Mouse (Mus musculus) forebrain, embryonic 12.5 days (tissue): ENCODE measurements around the gene Ryr2. TPM values are rescaled to one million over a fixed set of nuclear protein-coding genes. Genes with fewer than 3 reads are reported as not detected.

Experiments
- ATAC-seq: fragments of 200-750 bp; cut with Nextera tagmentation; 2 replicates; pipeline ENCODE4 v1.8.0; 2017; ENCODE audit warnings: moderate TSS enrichment; ENCODE audit not compliant: low FRiP score
- H3K27ac ChIP-seq: fragments of 300-500 bp; sonication (generic); 2 replicates; pipeline ENCODE4 v1.5.1; 2016; ENCODE audit warnings: mild to moderate bottlenecking
- H3K27me3 ChIP-seq: fragments of 300-500 bp; sonication (generic); 2 replicates; pipeline ENCODE4 v1.6.1; 2016; ENCODE audit warnings: mild to moderate bottlenecking
- H3K36me3 ChIP-seq: fragments of 300-500 bp; sonication (generic); replicated peaks from 2 replicates; pipeline ENCODE4 v1.6.1; 2016; ENCODE audit warnings: mild to moderate bottlenecking
- H3K4me1 ChIP-seq: fragments of 300-500 bp; sonication (generic); 2 replicates; pipeline ENCODE4 v1.6.1; 2016
- H3K4me2 ChIP-seq: fragments of 300-500 bp; sonication (generic); 2 replicates; pipeline ENCODE4 v1.6.1; 2016; ENCODE audit warnings: mild to moderate bottlenecking, moderate library complexity
- H3K4me3 ChIP-seq: fragments of 300-500 bp; sonication (generic); replicated peaks from 2 replicates; pipeline ENCODE4 v1.5.1; 2016; ENCODE audit warnings: mild to moderate bottlenecking
- H3K9ac ChIP-seq: fragments of 300-500 bp; sonication (generic); 2 replicates; pipeline ENCODE4 v1.6.1; 2016; ENCODE audit warnings: mild to moderate bottlenecking
- H3K9me3 ChIP-seq: fragments of 300-500 bp; sonication (generic); 2 replicates; pipeline ENCODE4 v1.6.1; 2016
- WGBS: fragments of 180-500 bp; shearing (Covaris S2); methylation state at CpG from one replicate; pipeline ENCODE4 v1.1.7; 2016; 5-methylcytosine and 5-hydroxymethylcytosine counted together
- polyA plus RNA-seq: library from polyadenylated mRNA; unstranded; fragments of >200 nt; fragmentation: Nextera tagmentation; extraction: Ambion mirVana; gene quantifications from 2 replicates; pipeline ENCODE4 v1.2.1, GENCODE M21; 2016

Ryr2 gene
- polyA plus RNA-seq, 1 experiment from 2014 or later, result 0.37 TPM

- no peak overlapping the region for H3K27ac ChIP-seq
- H3K4me3 ChIP-seq, result no peak overlapping the region
- no peaks in the 10 kb centered on the region for H3K27me3 ChIP-seq
- H3K9me3 ChIP-seq, result no peaks in the 10 kb centered on the region
- H3K4me1 ChIP-seq, result no peaks in the 10 kb centered on the region
- H3K4me2 ChIP-seq, result no peak overlapping the region
- no peak overlapping the region for H3K9ac ChIP-seq
- H3K36me3 ChIP-seq, result no peaks in the 10 kb centered on the region
- no peak for ATAC-seq
- 86% methylated on average over 3 of the region's 3 CpGs for WGBS
These were observed 215.6 kb downstream of the Ryr2 start for GRCm38 (mm10) chr13:11891115-11891514.

DNA sequence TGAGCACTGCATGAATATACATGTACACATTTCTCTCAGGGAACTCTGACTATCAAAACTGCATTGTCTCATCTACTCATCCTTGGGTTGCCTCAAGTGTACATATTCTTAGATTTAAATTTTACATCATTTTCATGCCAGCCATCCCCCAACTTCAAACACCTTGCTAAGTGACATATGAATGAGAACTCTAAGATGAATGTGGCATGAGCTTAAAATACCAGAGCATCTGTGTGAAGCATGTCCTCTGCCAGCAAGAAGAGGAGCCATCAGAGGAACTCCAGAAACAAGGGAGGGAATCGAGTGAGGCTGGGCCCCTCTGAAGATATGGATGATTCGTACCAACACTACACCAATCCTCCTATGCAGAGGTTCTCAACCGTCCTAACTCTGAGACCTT is 222.6 kb downstream of the Ryr2 start:
- Histone ChIP-seq H3K4me3 (no peak overlapping the region), H3K4me2 (no peak overlapping the region), H3K27me3 (no peaks in the 10 kb centered on the region), H3K9ac (no peak overlapping the region), H3K4me1 (no peaks in the 10 kb centered on the region), H3K27ac (no peak overlapping the region), H3K36me3 (no peaks in the 10 kb centered on the region), H3K9me3 (no peaks in the 10 kb centered on the region)
- WGBS, result 89% methylated on average over 3 of the region's 3 CpGs
- ATAC-seq, result no peak

DNA sequence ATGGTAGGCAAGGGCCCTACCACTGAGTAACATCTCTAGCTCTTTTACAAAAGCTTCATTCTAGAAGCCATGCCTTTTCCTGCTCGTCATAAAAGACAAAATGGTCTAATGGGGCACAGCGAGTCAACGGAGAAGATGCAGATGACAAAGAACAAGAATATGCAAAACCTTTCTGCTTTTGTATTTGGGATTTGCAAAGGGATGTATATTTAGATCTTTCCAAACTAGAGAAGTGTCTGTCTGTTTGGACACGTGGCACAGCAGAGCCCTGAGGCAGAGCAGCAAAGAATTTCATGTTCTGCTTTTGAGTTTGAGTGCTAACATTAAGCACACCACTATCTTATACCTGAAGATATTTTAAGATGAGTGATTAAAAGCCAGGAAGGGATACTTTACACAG is 224.4 kb downstream of the Ryr2 start:
- no peak overlapping the region for H3K9ac ChIP-seq
- no peak overlapping the region for H3K4me2 ChIP-seq
- H3K36me3 ChIP-seq, result no peaks in the 10 kb centered on the region
- no peaks in the 10 kb centered on the region for H3K9me3 ChIP-seq
- 85% methylated on average over 4 of the region's 4 CpGs for WGBS
- no peak overlapping the region for H3K27ac ChIP-seq
- ATAC-seq, result no peak
- no peaks in the 10 kb centered on the region for H3K4me1 ChIP-seq
- H3K4me3 ChIP-seq, result no peak overlapping the region
- no peaks in the 10 kb centered on the region for H3K27me3 ChIP-seq

- no peak for ATAC-seq
- no peaks in the 10 kb centered on the region for H3K9me3 ChIP-seq
- no peak overlapping the region for H3K4me2 ChIP-seq
- no peaks in the 10 kb centered on the region for H3K4me1 ChIP-seq
- H3K9ac ChIP-seq, result no peak overlapping the region
- H3K27ac ChIP-seq, result no peak overlapping the region
- no peaks in the 10 kb centered on the region for H3K36me3 ChIP-seq
- 65% methylated on average over 10 of the region's 10 CpGs for WGBS
- H3K4me3 ChIP-seq, result no peak overlapping the region
- no peaks in the 10 kb centered on the region for H3K27me3 ChIP-seq
These were observed 226.1 kb downstream of the Ryr2 start for GRCm38 (mm10) chr13:11880503-11881227.

- WGBS, result 57% methylated on average over 3 of the region's 3 CpGs
- no peak for ATAC-seq
- Histone ChIP-seq H3K4me1 (no peaks in the 10 kb centered on the region), H3K27ac (no peak overlapping the region), H3K27me3 (no peaks in the 10 kb centered on the region), H3K9ac (no peak overlapping the region), H3K36me3 (no peaks in the 10 kb centered on the region), H3K9me3 (no peaks in the 10 kb centered on the region), H3K4me2 (no peak overlapping the region), H3K4me3 (no peak overlapping the region)
These were observed 227.7 kb downstream of the Ryr2 start for GRCm38 (mm10) chr13:11879037-11879436.

DNA sequence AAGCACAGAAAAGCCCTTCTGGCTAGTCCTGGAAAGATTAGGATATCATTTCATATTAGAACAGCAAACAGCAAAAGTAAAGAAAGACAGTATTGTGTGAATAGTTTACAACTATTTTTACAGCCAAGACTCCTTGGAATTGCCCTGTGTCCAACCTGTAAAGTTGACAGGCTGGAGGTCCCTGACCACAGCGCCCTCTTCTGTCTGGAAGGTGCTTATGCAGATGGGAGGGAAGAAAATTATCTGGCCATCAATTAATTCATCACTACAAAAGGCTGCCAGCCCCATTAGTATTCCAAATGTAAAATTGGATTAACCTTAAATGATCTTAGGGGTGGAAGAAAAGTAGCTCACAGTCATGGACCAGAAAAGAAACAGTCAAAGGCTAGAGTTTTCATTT is 231.9 kb downstream of the Ryr2 start:
- no peak overlapping the region for H3K9ac ChIP-seq
- H3K4me3 ChIP-seq, result no peak overlapping the region
- 0% methylated on average over 1 of the region's 1 CpGs for WGBS
- no peaks in the 10 kb centered on the region for H3K9me3 ChIP-seq
- no peak for ATAC-seq
- H3K4me1 ChIP-seq, result no peaks in the 10 kb centered on the region
- H3K36me3 ChIP-seq, result no peaks in the 10 kb centered on the region
- no peak overlapping the region for H3K27ac ChIP-seq
- no peak overlapping the region for H3K4me2 ChIP-seq
- no peaks in the 10 kb centered on the region for H3K27me3 ChIP-seq

GRCm38 (mm10) chr13:11869971-11870370 is 236.8 kb downstream of the Ryr2 start:
- Histone ChIP-seq H3K4me3 (no peak overlapping the region), H3K4me2 (no peak overlapping the region), H3K9ac (no peak overlapping the region), H3K4me1 (no peaks in the 10 kb centered on the region), H3K36me3 (no peaks in the 10 kb centered on the region), H3K27ac (no peak overlapping the region), H3K9me3 (no peaks in the 10 kb centered on the region), H3K27me3 (no peaks in the 10 kb centered on the region)
- WGBS, result 84% methylated on average over 1 of the region's 1 CpGs
- no peak for ATAC-seq

GRCm38 (mm10) chr13:11869486-11869885 is 237.3 kb downstream of the Ryr2 start:
- no peak overlapping the region for H3K27ac ChIP-seq
- no peaks in the 10 kb centered on the region for H3K4me1 ChIP-seq
- H3K9ac ChIP-seq, result no peak overlapping the region
- H3K4me3 ChIP-seq, result no peak overlapping the region
- H3K36me3 ChIP-seq, result no peaks in the 10 kb centered on the region
- no peak for ATAC-seq
- H3K9me3 ChIP-seq, result no peaks in the 10 kb centered on the region
- no peak overlapping the region for H3K4me2 ChIP-seq
- H3K27me3 ChIP-seq, result no peaks in the 10 kb centered on the region
- WGBS, result 87% methylated on average over 2 of the region's 2 CpGs

DNA sequence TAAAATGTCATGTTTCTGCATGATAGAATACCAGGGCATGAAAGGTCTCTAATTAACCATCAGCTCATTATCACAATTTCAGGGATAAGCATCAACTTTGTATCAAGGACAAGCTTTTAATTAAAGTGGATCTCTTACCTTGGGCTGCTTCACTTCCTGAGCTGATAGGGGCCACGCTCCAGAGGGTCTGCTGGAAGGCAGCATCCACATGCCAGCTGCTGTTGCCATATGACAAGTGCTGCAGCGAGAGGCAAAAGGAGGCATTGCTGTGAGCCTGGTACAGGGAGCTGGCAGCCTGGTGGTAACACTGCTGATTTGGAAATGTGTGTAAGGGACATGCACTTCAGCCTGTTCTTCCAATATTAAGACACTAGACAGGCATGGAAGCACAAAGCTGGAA is 237.8 kb downstream of the Ryr2 start:
- Histone ChIP-seq H3K36me3 (no peaks in the 10 kb centered on the region), H3K9ac (no peak overlapping the region), H3K4me2 (no peak overlapping the region), H3K27me3 (no peaks in the 10 kb centered on the region), H3K9me3 (no peaks in the 10 kb centered on the region), H3K4me3 (no peak overlapping the region), H3K4me1 (no peaks in the 10 kb centered on the region), H3K27ac (no peak overlapping the region)
- no peak for ATAC-seq
- WGBS, result 75% methylated on average over 2 of the region's 2 CpGs

GRCm38 (mm10) chr13:11868056-11868455 is 238.7 kb downstream of the Ryr2 start:
- Histone ChIP-seq H3K9ac (no peak overlapping the region), H3K27me3 (no peaks in the 10 kb centered on the region), H3K27ac (no peak overlapping the region), H3K4me1 (no peaks in the 10 kb centered on the region), H3K4me3 (no peak overlapping the region), H3K36me3 (no peaks in the 10 kb centered on the region), H3K4me2 (no peak overlapping the region), H3K9me3 (no peaks in the 10 kb centered on the region)
- 79% methylated on average over 7 of the region's 7 CpGs for WGBS
- no peak for ATAC-seq

GRCm38 (mm10) chr13:11865261-11865660 is 241.5 kb downstream of the Ryr2 start:
- ATAC-seq, result no peak
- no peaks in the 10 kb centered on the region for H3K27me3 ChIP-seq
- no peak overlapping the region for H3K27ac ChIP-seq
- H3K4me3 ChIP-seq, result no peak overlapping the region
- H3K9ac ChIP-seq, result no peak overlapping the region
- no peaks in the 10 kb centered on the region for H3K4me1 ChIP-seq
- WGBS, result 78% methylated on average over 3 of the region's 3 CpGs
- no peaks in the 10 kb centered on the region for H3K36me3 ChIP-seq
- H3K9me3 ChIP-seq, result no peaks in the 10 kb centered on the region
- no peak overlapping the region for H3K4me2 ChIP-seq

DNA sequence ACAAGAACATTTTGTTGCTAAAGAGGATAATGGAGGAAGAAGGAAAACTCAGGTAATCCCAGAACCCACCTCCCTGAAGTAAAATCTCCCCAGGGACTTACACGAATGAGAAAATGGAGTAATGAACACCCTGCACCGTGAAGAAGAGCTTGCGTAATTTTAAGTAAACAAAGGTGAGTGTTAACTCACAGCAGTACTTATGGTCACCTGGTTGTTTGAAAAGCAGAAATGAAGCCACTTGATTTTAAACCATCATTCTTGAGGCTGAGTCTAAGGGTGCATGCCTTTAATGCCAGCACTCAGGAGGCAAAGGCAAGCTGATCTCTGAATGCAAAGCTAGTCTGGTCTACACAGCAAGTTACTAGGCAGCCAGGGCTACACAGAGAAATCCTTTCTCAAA is 255.1 kb downstream of the Ryr2 start:
- H3K4me3 ChIP-seq, result no peak overlapping the region
- no peaks in the 10 kb centered on the region for H3K4me1 ChIP-seq
- no peak for ATAC-seq
- no peaks in the 10 kb centered on the region for H3K36me3 ChIP-seq
- H3K27ac ChIP-seq, result no peak overlapping the region
- WGBS, result 86% methylated on average over 3 of the region's 3 CpGs
- H3K4me2 ChIP-seq, result no peak overlapping the region
- H3K27me3 ChIP-seq, result no peaks in the 10 kb centered on the region
- H3K9me3 ChIP-seq, result no peaks in the 10 kb centered on the region
- H3K9ac ChIP-seq, result no peak overlapping the region

DNA sequence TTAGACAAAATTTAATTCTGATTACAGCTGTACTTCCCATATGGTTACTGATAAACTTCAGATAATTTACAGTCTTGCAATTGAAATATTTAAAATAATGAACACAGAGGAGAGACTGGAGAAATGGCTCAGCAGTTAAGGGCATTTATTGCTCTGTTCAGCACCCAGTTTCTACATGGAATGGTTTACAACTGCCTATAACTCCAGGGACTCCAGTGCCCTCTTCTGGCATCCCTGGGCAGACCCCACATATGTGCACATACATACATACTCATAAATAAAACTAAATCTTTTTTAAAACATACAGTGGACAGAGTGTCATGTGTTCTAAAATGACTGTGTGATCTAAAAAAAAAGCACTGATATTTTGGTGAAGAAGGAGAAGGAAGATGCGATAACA is 262.9 kb downstream of the Ryr2 start:
- Histone ChIP-seq H3K27me3 (no peaks in the 10 kb centered on the region), H3K4me2 (no peak overlapping the region), H3K36me3 (no peaks in the 10 kb centered on the region), H3K9me3 (no peaks in the 10 kb centered on the region), H3K9ac (no peak overlapping the region), H3K4me1 (no peaks in the 10 kb centered on the region), H3K27ac (no peak overlapping the region), H3K4me3 (no peak overlapping the region)
- ATAC-seq, result no peak
- 96% methylated on average over 1 of the region's 1 CpGs for WGBS
